Mouse (Mus musculus) embryo, embryonic 11.5 days (tissue): ENCODE data around the gene Zgrf1.

ENCODE experiments used
- DNase-seq: peaks from one replicate; pipeline ENCODE4 v3.0.0-alpha.2; 2012; ENCODE audit warnings: low read depth, low spot score

The Zgrf1 gene

DNA sequence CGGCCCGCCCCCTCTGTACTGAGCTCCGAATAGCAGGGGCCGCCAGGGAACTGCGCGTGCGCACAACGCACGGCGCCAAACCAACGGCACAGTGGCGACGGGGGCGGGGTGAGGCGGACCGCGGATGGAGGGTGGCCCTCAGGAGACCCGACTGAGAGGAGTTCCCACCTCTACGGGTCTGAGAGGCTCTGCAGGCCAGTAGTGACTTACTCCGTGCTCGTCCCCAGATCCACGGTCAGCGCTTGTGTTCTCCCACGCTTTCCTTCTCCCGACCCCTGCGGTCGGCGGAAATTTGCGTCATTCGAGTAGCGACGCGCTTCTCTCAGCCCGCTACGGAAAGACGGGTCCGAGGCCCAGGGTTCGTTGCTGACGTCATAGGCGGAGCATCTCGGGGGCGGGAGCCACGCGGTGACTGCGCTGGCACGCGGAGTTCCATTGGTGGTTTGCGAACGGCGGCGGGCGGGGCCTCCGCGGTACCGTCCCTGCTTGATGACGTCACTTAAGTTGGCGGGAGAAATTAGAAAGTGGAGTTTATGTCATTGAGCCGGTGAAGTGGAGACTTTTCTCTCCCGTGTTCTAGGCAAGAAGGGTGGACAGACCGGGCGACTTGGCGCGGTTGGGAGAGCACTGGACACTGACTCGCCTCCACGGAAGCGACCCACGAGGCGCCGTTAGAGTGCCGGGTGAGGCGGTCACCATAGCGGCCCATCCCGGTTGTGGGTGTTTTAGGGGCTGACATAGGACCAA, at the start of gene Zgrf1, which contains the start of gene Larp7:
Gene Zgrf1 (plus strand): TSS at position 517 of the 747 bp plus-strand sequence.
Gene Larp7 (minus strand): TSS at position 377 of the 747 bp plus-strand sequence.
- DNase-seq: peak; percentile 99

DNA sequence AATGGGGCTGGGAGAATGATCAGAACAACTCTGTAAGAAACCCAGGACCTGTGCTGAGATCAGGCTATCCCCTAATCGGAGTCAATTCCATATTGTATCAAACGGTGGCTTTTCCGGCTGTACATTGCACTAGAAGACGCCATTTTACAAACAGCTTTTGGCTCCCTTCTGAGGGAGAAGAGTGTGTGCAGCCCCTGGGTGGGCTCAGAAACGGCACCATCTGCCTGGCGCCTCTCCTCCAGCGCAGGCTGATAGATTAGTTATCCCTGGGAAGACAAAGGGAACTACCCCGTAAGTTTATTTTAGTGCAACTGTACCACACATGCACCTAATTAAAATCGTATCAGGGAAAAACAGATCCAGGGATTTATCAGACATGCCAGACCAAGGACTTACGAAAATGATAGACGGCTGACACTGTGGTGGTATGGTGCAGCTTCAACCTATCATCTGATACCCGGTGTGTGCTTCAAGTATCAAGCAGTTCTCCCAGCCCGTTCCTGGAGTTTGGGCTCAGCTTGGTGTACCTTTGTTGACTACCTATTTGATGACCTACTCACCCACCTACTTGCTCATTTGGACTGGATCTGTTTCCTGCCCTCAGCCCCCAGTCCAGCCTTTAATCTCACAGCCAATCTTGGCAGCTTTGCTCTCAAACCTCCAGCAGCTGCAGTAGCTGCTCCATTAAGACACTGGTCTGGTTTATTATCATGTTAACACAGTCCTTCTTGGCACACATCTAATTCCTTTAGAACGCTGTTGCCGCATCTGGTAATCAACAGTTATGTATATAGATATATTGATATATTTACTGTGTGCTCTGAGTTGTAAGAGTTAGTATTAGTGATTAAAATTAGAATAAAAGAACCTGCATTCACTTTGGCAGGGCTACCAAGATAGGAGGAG, 45.2 kb upstream of the Zgrf1 start:
- DNase-seq: no peak

DNA sequence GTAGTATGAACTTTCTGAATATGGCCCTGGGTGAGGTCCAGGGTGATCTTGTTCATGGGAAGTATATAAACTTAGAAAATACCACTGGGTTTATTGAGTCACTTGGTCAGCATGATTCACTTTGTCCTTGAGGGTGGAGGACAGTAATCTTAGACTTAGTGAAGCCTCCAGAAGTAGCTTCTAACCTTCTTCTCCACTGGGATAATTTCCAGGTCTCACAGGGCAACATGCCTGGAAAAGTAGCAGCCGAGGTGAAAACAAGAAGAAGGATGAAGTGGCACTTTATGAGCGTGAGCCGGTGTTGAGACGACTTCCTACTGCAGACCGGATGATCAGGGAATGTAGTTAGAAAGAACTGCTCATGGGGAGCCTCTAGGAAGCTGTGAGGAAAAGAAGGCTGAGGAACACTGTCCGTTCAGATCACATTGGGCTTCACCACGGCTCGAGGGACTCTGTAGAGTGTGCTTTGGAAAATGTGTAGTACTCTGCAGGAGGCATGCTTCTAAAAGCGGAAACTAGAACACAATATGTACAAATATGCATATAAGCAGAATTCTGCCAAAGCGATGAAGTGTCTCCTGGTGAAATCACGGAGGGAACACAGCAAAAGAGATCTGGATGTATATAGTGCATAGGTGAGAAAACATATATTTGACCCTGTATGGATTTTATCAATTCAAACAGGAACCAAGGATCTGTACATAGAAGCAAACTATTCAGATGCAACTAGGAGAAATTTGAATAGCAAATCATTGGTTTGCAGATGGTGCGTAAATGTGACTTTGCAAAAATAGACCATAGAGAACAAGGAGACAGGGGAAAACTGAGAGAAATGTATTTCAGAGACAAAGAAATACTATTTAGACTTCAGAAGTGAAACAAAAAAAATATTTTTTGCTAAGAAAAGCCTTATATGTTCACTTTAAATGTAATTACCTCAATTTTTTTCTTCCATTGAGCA, 41.2 kb upstream of the Zgrf1 start:
- DNase-seq: no peak

DNA sequence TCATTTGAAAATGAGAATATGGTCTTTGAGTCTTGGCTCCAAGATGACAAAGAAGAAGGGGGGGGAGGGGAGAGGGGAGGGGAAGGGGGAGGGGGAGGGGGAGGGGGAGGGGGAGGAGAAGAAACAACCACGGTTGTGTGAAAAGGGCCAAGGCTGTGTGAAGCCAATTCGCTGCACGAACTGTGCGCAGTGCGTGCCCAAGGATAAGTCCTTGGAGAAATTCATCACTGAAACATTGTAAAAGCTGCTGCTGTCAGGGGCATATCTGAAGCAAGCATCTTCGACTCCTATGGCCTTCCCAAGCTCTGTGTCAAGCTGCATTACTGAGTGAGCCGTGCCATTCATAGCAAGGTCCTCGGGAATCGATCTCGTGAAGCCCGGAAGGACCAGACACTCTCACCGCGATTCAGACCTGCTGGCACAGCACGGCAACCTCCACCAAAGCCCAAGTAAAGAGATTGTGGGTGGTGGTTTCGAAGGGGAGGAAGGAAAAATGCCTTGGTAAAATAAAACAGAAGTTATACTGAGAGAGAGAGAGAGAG, 40.4 kb upstream of the Zgrf1 start:
- no peak for DNase-seq

DNA sequence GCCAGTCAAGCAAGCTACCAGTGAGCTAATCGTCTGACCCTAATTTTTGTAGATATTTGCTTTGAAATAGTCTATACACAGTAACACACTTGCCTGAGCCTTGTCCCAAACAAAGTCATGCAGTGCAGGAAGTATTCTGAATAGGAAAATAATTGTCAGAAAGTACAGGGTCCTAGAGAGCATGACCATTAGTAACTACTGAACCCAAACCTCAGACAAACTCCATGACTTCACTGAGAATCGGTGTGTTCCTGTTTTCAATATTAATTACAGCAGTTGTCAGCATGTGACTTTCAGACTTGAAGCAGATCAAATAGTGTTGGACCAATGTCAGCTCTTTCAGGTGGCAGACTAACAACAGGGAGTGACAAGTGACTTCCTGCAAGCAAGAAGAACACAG, 39.6 kb upstream of the Zgrf1 start:
- DNase-seq: no peak

DNA sequence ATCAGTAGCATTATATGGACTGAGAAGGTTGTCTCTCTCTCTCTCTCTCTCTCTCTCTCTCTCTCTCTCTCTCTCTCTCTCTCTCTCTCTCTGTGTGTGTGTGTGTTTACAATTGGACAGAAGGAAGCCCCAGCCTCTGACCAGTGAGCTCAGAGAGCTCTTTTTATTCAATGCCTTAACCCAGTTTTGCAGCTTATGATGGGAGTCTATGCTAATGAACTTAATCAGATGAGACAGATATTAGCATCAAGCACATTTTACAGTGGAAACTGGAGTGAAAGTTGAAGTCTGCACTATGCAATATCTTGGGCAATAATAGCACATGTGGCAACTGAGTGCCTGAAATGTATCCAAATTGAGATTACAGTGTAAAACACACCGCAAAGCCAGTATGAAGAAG, 38.0 kb upstream of the Zgrf1 start:
- no peak for DNase-seq

DNA sequence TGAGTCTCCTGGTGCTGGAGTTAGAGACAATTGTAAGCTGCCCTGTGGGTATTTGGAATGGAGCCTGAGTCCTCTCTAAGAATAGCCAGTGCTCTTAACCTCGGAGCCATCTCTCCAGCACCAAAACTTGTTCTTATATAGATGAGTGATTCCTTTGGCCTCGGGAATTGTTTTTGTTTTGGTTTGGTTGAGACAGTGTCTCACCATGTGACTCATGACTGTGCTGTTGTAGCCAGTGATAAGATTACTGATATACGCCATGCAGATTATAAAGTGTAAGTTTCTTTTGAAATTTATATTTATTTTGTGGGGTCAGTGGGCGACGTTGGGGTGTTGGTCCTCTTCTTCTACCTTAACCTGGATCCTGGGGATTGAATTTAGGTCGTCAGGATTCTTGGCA, 33.0 kb upstream of the Zgrf1 start:
- no peak for DNase-seq

DNA sequence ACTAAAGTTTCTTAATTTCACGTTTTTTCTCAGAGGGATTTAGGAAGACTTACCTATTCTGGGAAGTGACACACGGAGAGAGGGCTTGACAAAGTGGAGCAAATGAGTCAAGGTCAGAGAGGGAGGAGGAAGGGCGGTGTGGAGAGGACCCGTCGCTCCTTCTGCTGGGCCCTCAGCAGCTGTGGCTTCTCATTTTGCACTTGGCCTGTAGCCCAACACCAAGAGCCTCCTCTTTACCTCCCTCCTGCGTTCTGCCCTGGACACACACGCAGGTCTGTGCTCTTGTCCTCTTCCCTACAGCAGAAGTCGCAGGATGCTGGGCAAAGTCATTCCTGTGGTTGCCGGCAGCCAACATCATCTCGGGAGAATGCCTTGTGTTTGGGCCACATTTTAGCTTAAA, 32.1 kb upstream of the Zgrf1 start:
- DNase-seq: no peak

DNA sequence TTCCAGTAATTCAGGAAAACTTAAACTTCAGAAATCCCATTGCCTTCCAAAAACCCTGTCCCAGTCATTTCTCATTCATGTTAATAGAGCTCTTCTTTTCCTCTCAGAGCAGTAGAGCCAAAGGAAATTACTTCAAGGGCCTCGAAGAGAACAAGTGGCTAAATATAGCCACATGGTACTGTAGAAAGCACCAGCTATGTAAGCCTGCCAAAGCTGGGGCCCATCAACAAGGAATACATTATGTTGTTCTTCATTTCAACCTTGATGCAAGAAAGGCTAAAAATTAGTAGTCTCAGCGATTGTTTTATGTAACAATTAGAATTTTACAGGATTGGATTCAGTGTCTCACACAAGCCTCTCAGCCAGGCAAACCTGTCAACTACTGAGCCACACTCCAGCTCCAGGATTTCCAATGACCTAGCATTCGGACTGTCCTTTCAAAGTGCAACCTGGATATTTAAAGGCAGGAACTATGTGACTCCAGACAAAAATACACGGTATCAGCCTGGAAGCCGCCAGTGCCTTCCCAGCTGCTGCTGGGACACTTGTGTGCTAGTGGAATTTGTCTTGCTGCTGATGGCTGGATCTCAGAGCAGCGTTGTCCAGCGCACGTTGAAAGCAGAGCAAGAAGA, 28.0 kb upstream of the Zgrf1 start:
- DNase-seq: no peak

DNA sequence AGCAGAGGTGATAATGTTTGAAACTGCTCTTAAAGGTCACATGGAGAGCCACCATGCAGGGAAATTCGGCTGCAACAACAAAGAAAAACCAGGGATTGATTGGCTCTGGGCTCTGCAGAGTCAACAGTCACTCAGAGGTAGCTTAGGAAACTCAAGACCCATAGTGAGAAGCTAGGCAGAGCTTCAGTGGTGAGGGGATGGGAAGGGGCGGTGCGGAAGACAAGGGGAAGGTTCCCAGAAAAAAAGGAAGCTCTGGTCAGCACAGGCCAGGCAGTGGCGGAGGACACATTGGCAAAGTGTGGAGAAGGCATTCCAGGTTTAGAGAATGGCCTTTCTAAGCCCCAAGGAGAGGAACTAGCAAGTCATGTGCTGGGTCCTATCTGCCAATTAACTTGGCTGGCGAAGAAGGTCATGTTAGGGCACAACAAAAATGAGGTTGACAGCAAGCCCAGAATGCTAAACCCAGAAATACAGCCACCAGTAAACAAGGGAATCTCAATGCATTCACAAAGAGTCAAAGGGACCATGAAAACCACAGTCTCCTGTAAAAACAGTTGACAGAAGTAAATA, 25.7 kb upstream of the Zgrf1 start:
- no peak for DNase-seq

DNA sequence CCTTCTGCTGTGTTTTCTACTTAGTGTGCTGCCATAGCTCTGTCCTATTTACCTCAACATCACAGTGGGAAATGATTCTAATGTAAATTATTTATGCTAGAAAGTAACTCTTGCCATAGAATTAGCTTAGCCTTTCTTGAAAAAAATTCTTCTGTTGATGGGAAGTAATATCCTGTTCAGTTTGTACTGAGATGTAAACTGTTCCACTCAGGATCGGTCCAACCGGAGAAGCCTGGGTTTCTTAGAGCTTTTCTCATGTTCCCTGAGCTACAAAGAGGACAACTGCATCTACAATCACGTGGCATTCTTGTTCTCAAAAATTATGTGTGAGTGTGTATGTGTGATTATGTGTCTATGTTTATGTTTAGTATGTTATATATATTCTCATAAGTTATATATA, 24.1 kb upstream of the Zgrf1 start:
- DNase-seq: no peak

DNA sequence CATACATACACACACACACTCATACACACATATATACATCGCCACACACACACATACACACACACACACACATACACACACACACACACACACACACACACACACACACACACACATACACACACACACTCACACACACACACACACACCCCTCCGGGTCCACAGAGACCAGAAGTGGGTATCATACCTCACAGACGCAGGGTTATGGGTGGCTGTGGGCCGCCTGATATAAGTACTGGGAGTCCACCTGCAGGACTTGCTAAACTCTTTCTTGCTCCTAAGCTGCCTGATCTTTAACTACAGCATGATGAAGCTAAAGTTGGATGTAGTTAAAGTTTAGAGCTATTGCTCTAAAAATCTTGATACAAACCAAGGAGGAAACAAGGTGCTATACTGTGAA, 23.5 kb upstream of the Zgrf1 start:
- DNase-seq: no peak

DNA sequence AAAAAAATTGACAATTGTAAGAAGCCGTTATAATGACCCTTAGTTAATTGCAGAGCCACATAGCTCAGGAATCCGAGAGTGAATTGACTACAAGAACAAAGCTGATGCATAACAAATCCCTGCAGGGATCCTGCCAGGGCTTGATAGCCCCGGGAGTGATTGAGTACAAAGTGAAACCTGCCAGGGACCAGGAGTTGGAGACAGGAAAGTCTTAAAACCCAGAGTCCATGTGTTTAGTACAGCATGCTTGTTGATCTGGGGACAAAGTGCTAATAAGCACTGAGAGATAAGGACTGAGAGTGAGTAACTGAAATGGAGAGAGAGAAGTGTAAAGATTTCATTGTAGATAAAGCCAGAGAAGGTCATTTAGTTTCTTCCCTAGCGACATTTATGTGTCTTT, 23.0 kb upstream of the Zgrf1 start:
- DNase-seq: no peak

DNA sequence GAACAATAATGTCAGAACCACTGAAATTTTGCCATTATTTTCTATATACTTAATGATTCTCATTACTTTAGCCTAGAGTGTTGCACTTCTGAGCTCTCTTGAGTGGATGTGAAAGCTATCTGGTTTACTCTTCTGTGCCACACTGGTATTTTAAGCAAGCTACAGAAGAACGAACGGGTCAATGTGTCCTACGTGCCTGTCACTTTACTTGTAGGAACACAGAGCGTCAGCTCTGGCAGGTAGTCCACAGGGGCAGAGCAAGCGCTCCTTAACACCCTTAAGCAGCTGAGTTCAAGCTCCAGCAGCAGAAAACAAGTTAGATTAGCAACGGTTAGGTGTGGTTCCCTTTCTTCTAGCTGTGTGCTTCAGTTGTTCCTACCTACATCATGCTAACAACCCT, 14.1 kb upstream of the Zgrf1 start:
- no peak for DNase-seq

DNA sequence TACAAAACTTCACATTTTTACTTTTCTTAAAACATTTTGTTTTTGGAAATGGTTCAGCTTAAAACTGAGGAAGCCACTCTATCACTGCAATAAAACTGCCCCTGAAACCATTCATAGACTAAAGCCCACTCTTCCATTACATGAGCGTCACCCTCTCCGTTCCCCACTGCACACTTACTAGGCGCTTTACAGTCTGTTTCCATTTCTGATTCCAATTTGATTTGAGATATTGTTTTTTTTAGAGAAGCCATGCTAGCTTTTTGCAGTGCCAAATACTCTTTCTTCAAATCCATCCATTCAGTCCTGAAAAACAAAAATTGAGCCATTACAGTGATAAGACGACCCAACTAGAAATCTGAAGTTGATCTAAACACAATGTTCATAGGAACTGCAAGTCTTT, 9.3 kb upstream of the Zgrf1 start:
- DNase-seq: no peak

DNA sequence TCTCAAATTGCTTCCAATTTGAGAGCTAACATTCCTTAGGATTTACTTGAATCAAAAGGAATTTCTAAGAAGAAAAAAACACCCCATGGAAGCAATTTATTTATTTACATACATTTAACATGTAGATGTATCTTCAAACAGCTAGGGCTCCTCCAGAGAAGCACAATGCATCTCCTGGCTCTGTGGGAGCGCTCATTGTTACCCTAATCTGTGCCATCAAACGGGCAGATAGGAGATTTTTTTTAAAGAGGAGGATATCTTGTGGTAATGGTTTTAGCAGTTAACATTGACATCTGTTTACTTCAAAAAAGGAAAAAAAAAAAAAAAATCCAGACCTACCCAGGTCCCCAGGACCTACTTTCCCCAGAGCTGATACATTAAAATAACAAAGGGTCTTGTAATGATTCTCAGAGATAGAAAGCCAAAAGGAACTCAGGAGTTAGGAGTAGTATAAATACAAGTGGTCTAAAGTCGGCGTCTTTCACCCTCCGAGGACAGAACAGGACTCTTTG, 8.6 kb upstream of the Zgrf1 start:
- no peak for DNase-seq

DNA sequence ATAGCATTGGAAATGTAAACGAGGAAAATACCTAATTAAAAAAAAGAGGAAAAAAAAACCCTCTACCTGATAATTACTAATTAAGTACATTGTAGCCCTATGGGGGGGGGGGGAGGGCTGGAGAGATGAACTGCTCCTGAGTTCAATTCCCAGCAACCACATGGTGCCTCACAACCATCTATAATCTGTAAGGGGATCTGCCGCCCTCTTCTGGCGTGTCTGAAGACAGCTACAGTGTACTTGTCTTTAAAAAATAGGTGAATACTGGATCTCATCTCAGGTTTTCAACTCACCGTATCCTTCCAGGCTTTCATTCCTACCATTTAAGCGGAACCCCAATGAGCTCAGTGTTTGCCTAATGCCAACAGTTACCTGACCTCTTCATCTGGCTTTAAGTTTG, 5.4 kb upstream of the Zgrf1 start:
- peak; percentile 19 for DNase-seq

DNA sequence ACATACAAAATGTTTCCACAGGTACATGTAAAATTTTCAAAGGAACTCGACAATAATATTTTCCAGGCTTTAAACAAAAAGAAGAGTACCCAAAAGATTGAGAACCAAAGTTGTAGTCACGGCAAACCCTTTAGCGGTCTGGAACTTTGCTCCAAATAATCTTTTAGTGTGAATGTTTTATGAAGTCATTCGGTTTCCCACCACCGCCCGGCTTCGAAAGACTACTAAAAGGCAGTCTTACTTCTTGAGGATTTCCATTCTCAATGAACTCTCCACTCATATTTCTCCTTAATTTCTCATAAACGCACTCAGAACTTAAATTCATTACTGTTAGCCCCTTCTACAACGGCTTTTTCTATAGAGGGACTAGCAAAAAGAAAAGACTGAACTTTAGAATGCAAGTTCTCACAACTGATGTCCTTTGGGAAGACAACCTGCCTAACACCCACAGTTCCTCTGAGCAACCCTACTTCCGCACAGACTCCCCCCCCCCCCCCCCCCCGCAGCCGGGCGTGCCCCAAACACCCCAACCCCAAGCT, 786 bp upstream of the Zgrf1 start:
- no peak for DNase-seq

DNA sequence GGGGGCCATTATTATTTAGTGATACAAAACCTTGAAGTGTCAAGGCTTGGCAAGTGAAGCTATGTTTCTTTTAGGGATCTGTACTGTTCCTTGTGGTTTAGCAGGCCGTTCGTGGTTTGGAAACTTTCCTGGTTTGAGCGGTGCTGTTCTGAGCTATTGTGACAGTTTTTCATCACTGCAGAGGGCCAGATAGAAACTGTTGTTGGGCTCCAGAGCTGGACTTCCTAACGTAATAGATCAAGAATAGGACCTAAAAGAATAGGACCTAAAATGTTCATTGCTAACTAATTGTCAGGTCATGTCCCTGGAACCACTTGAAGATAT, 393 bp downstream of the Zgrf1 start:
- no peak for DNase-seq

DNA sequence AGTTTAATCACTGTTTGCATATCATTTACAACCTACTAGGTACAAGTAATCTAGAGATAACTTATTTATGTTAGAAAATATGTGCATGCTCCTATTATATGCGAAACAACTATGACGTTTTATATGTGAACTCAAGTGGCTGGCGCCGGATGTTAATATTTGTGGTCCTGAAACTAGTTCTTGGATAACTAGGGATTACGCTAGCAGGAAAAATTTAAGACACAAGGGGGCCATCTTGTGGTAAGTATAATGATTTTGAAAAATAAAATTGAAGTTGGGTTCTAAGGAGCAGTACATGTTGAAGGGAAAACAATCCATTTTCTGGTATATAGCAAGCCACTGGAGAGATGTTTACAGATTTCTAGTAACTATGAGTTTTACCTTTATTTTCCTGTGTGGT, 1.4 kb downstream of the Zgrf1 start:
- DNase-seq: no peak
